Mouse (Mus musculus) limb, embryonic 14.5 days (tissue): ENCODE data around the gene Il1rn. TPM values are rescaled to one million over a fixed set of nuclear protein-coding genes. Genes with fewer than 3 reads are reported as not detected.

Experiments
- ATAC-seq: fragments of 200-750 bp; cut with Nextera tagmentation; 2 replicates; pipeline ENCODE4 v1.8.0; 2017; ENCODE audit warnings: low read depth, moderate number of reproducible peaks, moderate TSS enrichment; ENCODE audit not compliant: low FRiP score
- DNase-seq: peaks from one replicate; pipeline ENCODE4 v3.0.0-alpha.2; 2015; ENCODE audit warnings: low spot score
- H3K27ac ChIP-seq: fragments of 300-500 bp; sonication (generic); replicated peaks from 2 replicates; pipeline ENCODE4 v1.5.1; 2014; ENCODE audit warnings: low read depth, mild to moderate bottlenecking, low read length, moderate library complexity, mixed read lengths
- H3K27me3 ChIP-seq: fragments of 300-500 bp; sonication (generic); 2 replicates; pipeline ENCODE4 v1.6.1; 2014; ENCODE audit warnings: low read length, mixed read lengths; ENCODE audit not compliant: control insufficient read depth, insufficient read depth
- H3K36me3 ChIP-seq: fragments of 300-500 bp; sonication (generic); 2 replicates; pipeline ENCODE4 v1.6.1; 2014; ENCODE audit warnings: mild to moderate bottlenecking, low read length, moderate library complexity, mixed read lengths; ENCODE audit not compliant: control insufficient read depth, insufficient read depth
- H3K4me1 ChIP-seq: fragments of 300-500 bp; sonication (generic); 2 replicates; pipeline ENCODE4 v1.6.1; 2014; ENCODE audit warnings: antibody characterized with exemption, low read length, mixed read lengths; ENCODE audit not compliant: control insufficient read depth, insufficient read depth
- H3K4me2 ChIP-seq: fragments of 300-500 bp; sonication (generic); replicated peaks from 2 replicates; pipeline ENCODE4 v1.6.1; 2014; ENCODE audit warnings: low read depth, mild to moderate bottlenecking, low read length, moderate library complexity; ENCODE audit not compliant: severe bottlenecking
- H3K4me3 ChIP-seq: fragments of 300-500 bp; sonication (generic); replicated peaks from 2 replicates; pipeline ENCODE4 v1.5.1; 2014; ENCODE audit warnings: low read length
- H3K9ac ChIP-seq: fragments of 300-500 bp; sonication (generic); 2 replicates; pipeline ENCODE4 v1.6.1; 2014; ENCODE audit warnings: mild to moderate bottlenecking, low read depth, low read length, moderate library complexity; ENCODE audit not compliant: severe bottlenecking
- H3K9me3 ChIP-seq: fragments of 300-500 bp; sonication (generic); 2 replicates; pipeline ENCODE4 v1.6.1; 2016; ENCODE audit warnings: low read length; ENCODE audit not compliant: control insufficient read depth
- POLR2A ChIP-seq: fragments of 200-500 bp; IDR thresholded peaks from 2 replicates; pipeline ENCODE4 v1.8.0; 2012; ENCODE audit warnings: inconsistent platforms, mild to moderate bottlenecking, moderate library complexity, borderline replicate concordance; ENCODE audit not compliant: insufficient read depth, insufficient read length; ENCODE audit errors: extremely low read depth
- WGBS: fragments of 180-500 bp; shearing (Covaris S2); extraction: QIAGEN DNeasy Blood & Tissue Kit; methylation state at CpG from one replicate; pipeline ENCODE4 v1.1.7; 2014; 5-methylcytosine and 5-hydroxymethylcytosine counted together
- polyA plus RNA-seq, 2 experiments: library from polyadenylated mRNA; depleted of rRNA in 1 of 2; stranded (reverse) in 1 of 2; unstranded in 1 of 2; fragments of >200 nt; fragmentation: Nextera tagmentation in 1 of 2; extraction: Ambion mirVana in 1 of 2; gene quantifications; 2 replicates each; pipeline versions ENCODE4 v1.2.1 to v1.2.3; 2012 to 2014

Gene Il1rn
- polyA plus RNA-seq, 2 experiments = 2.8 to 6.6 TPM

GRCm38 (mm10) chr2:24345056-24345455, 8.4 kb downstream of the Il1rn start:
- ATAC-seq (no peak), DNase-seq (no peak)
- Histone ChIP-seq H3K4me3 (no peak overlapping the region), H3K4me2 (no peak overlapping the region), H3K4me1 (no peaks in the 10 kb centered on the region), H3K27me3 (no peaks in the 10 kb centered on the region), H3K9ac (no peak overlapping the region), H3K36me3 (no peaks in the 10 kb centered on the region), H3K27ac (no peak overlapping the region), H3K9me3 (no peaks in the 10 kb centered on the region)
- no peak for TF ChIP-seq POLR2A
- WGBS = 65% methylated on average over 8 of the region's 8 CpGs

GRCm38 (mm10) chr2:24347926-24348325, 11.3 kb downstream of the Il1rn start:
- Histone ChIP-seq H3K27ac (no peak overlapping the region), H3K9me3 (no peaks in the 10 kb centered on the region), H3K4me2 (no peak overlapping the region), H3K9ac (no peak overlapping the region), H3K36me3 (no peaks in the 10 kb centered on the region), H3K4me1 (no peaks in the 10 kb centered on the region), H3K27me3 (no peaks in the 10 kb centered on the region), H3K4me3 (no peak overlapping the region)
- ATAC-seq = no peak
- no peak for TF ChIP-seq POLR2A
- no peak for DNase-seq
- WGBS = 77% methylated on average over 1 of the region's 1 CpGs

GRCm38 (mm10) chr2:24351159-24351558, 14.5 kb downstream of the Il1rn start:
- Histone ChIP-seq H3K9me3 (no peaks in the 10 kb centered on the region), H3K27me3 (no peaks in the 10 kb centered on the region), H3K27ac (no peak overlapping the region), H3K36me3 (no peaks in the 10 kb centered on the region), H3K4me2 (no peak overlapping the region), H3K4me3 (no peak overlapping the region), H3K9ac (no peak overlapping the region), H3K4me1 (no peaks in the 10 kb centered on the region)
- 85% methylated on average over 2 of the region's 2 CpGs for WGBS
- no peak for TF ChIP-seq POLR2A
- no peak for ATAC-seq
- no peak for DNase-seq

GRCm38 (mm10) chr2:24353042-24353441, 16.4 kb downstream of the Il1rn start:
- TF ChIP-seq POLR2A = no peak
- no peaks in the 10 kb centered on the region for H3K36me3 ChIP-seq
- H3K9me3 ChIP-seq = no peaks in the 10 kb centered on the region
- no peak overlapping the region for H3K9ac ChIP-seq
- no peaks in the 10 kb centered on the region for H3K4me1 ChIP-seq
- no peak overlapping the region for H3K4me2 ChIP-seq
- no peak for DNase-seq
- H3K27ac ChIP-seq = no peak overlapping the region
- ATAC-seq = no peak
- H3K4me3 ChIP-seq = no peak overlapping the region
- no peaks in the 10 kb centered on the region for H3K27me3 ChIP-seq
- WGBS = 91% methylated on average over 2 of the region's 2 CpGs

GRCm38 (mm10) chr2:24357642-24358041, 21.0 kb downstream of the Il1rn start:
- Histone ChIP-seq H3K4me3 (no peak overlapping the region), H3K9ac (no peak overlapping the region), H3K9me3 (no peaks in the 10 kb centered on the region), H3K36me3 (no peaks in the 10 kb centered on the region), H3K27me3 (no peaks in the 10 kb centered on the region), H3K27ac (no peak overlapping the region), H3K4me1 (no peaks in the 10 kb centered on the region), H3K4me2 (no peak overlapping the region)
- ATAC-seq (no peak), DNase-seq (peak; percentile 28)
- TF ChIP-seq POLR2A = no peak
- 13% methylated on average over 1 of the region's 1 CpGs for WGBS

- Histone ChIP-seq H3K4me3 (no peak overlapping the region), H3K27ac (no peak overlapping the region), H3K9ac (no peak overlapping the region), H3K4me1 (no peaks in the 10 kb centered on the region), H3K36me3 (no peaks in the 10 kb centered on the region), H3K4me2 (no peak overlapping the region), H3K9me3 (no peaks in the 10 kb centered on the region), H3K27me3 (no peaks in the 10 kb centered on the region)
- WGBS = 81% methylated on average over 1 of the region's 1 CpGs
- TF ChIP-seq POLR2A = no peak
- ATAC-seq (no peak), DNase-seq (no peak)
Measured at GRCm38 (mm10) chr2:24359347-24359746, 22.7 kb downstream of the Il1rn start.
